Mouse (Mus musculus) hindbrain, embryonic 14.5 days (tissue): Measurements from ENCODE around the gene Pkmyt1. TPM values are rescaled to one million over a fixed set of nuclear protein-coding genes. Genes with fewer than 3 reads are reported as not detected.

Experiments
- ATAC-seq: fragments of 200-750 bp; cut with Nextera tagmentation; 2 replicates; pipeline ENCODE4 v1.8.0; 2017; ENCODE audit warnings: moderate number of reproducible peaks, mild to moderate bottlenecking, moderate TSS enrichment, moderate library complexity; ENCODE audit not compliant: low FRiP score
- DNase-seq: peaks from one replicate; pipeline ENCODE4 v3.0.0-alpha.2; 2015; ENCODE audit warnings: low spot score
- H3K27ac ChIP-seq: fragments of 300-500 bp; sonication (generic); 2 replicates; pipeline ENCODE4 v1.5.1; 2014; ENCODE audit warnings: mild to moderate bottlenecking, moderate library complexity
- H3K27me3 ChIP-seq: fragments of 300-500 bp; sonication (generic); 2 replicates; pipeline ENCODE4 v1.6.1; 2014; ENCODE audit warnings: mild to moderate bottlenecking, low read length, mixed read lengths; ENCODE audit not compliant: control insufficient read depth, insufficient read depth
- H3K36me3 ChIP-seq: fragments of 300-500 bp; sonication (generic); replicated peaks from 2 replicates; pipeline ENCODE4 v1.6.1; 2014; ENCODE audit not compliant: control insufficient read depth, insufficient read depth
- H3K4me1 ChIP-seq: fragments of 300-500 bp; sonication (generic); replicated peaks from 2 replicates; pipeline ENCODE4 v1.6.1; 2014; ENCODE audit warnings: antibody characterized with exemption, low read length, mixed read lengths; ENCODE audit not compliant: control insufficient read depth, insufficient read depth
- H3K4me2 ChIP-seq: fragments of 300-500 bp; sonication (generic); replicated peaks from 2 replicates; pipeline ENCODE4 v1.6.1; 2014; ENCODE audit warnings: mild to moderate bottlenecking, moderate library complexity
- H3K4me3 ChIP-seq: fragments of 300-500 bp; sonication (generic); replicated peaks from 2 replicates; pipeline ENCODE4 v1.5.1; 2014; ENCODE audit warnings: mild to moderate bottlenecking, low read length
- H3K9ac ChIP-seq: fragments of 300-500 bp; sonication (generic); 2 replicates; pipeline ENCODE4 v1.6.1; 2014
- H3K9me3 ChIP-seq: fragments of 300-500 bp; sonication (generic); 2 replicates; pipeline ENCODE4 v1.6.1; 2016; ENCODE audit warnings: low read length; ENCODE audit not compliant: control insufficient read depth
- whole genome bisulfite sequencing: fragments of 180-500 bp; shearing (Covaris S2); extraction: QIAGEN DNeasy Blood & Tissue Kit; methylation state at CpG from one replicate; pipeline ENCODE4 v1.1.7; 2014; 5-methylcytosine and 5-hydroxymethylcytosine counted together
- polyA plus RNA-seq: library from polyadenylated mRNA; unstranded; fragments of >200 nt; fragmentation: Nextera tagmentation; extraction: Ambion mirVana; gene quantifications from 2 replicates; pipeline ENCODE4 v1.2.1, GENCODE M21; 2014

The Pkmyt1 gene
- polyA plus RNA-seq, 1 experiment from 2014 or later, result 17.7 TPM

DNA sequence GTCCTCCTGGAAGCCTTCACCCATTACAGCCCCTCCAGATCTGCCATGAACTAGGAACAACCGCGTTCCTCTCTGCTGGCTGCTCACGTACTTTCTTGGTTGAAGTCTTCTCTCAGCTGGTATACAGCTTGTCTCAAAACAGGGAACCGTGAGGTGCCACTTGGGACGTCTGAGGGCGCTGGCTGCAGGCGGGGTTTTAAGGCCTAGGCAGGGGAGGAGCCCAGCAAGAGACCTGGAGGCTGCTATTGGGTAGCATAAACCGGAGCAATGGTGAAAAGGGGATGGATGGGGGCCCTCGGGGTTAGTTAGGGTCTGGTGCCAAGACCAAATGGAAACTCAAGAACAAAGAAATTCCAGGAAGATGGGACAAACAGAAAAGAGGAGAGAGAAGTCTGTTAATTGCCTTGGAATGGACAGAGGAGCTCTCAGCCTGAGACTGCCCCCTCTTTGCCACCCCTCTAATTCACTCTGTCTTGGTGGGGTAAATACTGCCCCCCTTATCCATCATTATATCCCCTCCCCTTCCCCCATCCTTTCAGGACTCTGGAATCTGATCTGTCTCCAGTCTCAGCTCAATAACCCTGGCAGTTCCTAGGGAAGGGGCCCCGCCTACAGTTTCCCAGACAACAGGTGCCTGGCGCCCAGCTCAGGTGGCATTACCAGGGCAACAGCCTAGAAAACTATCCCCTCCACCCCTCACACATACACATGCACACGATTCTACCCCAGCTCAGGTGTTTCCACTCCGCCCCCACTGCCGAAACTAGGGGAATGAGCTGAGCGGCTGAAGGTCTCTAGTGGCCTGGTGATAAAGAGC lies 42.1 kb upstream of the Pkmyt1 start, which contains the start of gene Cldn9:
TSS of gene Cldn9 (minus strand) at position 171 of the 817 bp plus-strand sequence.
- H3K27me3 ChIP-seq, result peaks cover 55% of the 10 kb centered on the region
- H3K4me2 ChIP-seq, result peak within 1 kb of the TSS; percentile 6; the same call in 1 of the 2 replicates
- no peak within 1 kb of the TSS for H3K4me3 ChIP-seq
- H3K4me1 ChIP-seq, result no peaks in the 10 kb centered on the region; the same call in 1 of the 2 replicates
- H3K27ac ChIP-seq, result no peak within 1 kb of the TSS
- no peaks in the 10 kb centered on the region for H3K36me3 ChIP-seq
- DNase-seq (no peak), ATAC-seq (peak; percentile 53; the same call in 1 of the 2 replicates)
- H3K9ac ChIP-seq, result no peak within 1 kb of the TSS
- WGBS, result 8% methylated on average over 15 of the region's 15 CpGs
- H3K9me3 ChIP-seq, result no peaks in the 10 kb centered on the region

GRCm38 (mm10) chr17:23694491-23694890 lies 31.6 kb upstream of the Pkmyt1 start:
- no peak for ATAC-seq

GRCm38 (mm10) chr17:23695801-23696200 lies 30.3 kb upstream of the Pkmyt1 start:
- no peak overlapping the region for H3K4me2 ChIP-seq
- peaks cover 23% of the 10 kb centered on the region for H3K27me3 ChIP-seq
- H3K36me3 ChIP-seq, result no peaks in the 10 kb centered on the region
- no peaks in the 10 kb centered on the region for H3K9me3 ChIP-seq
- H3K4me3 ChIP-seq, result no peak overlapping the region
- WGBS, result 17% methylated on average over 3 of the region's 3 CpGs
- H3K27ac ChIP-seq, result no peak overlapping the region
- H3K9ac ChIP-seq, result no peak overlapping the region
- no peak for DNase-seq
- no peaks in the 10 kb centered on the region; the same call in 1 of the 2 replicates for H3K4me1 ChIP-seq
- ATAC-seq, result no peak

More at GRCm38 (mm10) chr17:23694491-23694890, 31.6 kb upstream of the Pkmyt1 start:
- H3K9ac ChIP-seq, result no peak overlapping the region
- WGBS, result 83% methylated on average over 1 of the region's 1 CpGs
- no peaks in the 10 kb centered on the region for H3K9me3 ChIP-seq
- no peak overlapping the region for H3K4me2 ChIP-seq
- H3K27ac ChIP-seq, result no peak overlapping the region
- peaks cover 23% of the 10 kb centered on the region for H3K27me3 ChIP-seq
- no peak for DNase-seq
- H3K4me3 ChIP-seq, result no peak overlapping the region
- H3K36me3 ChIP-seq, result no peaks in the 10 kb centered on the region
- H3K4me1 ChIP-seq, result no peaks in the 10 kb centered on the region; the same call in 1 of the 2 replicates

DNA sequence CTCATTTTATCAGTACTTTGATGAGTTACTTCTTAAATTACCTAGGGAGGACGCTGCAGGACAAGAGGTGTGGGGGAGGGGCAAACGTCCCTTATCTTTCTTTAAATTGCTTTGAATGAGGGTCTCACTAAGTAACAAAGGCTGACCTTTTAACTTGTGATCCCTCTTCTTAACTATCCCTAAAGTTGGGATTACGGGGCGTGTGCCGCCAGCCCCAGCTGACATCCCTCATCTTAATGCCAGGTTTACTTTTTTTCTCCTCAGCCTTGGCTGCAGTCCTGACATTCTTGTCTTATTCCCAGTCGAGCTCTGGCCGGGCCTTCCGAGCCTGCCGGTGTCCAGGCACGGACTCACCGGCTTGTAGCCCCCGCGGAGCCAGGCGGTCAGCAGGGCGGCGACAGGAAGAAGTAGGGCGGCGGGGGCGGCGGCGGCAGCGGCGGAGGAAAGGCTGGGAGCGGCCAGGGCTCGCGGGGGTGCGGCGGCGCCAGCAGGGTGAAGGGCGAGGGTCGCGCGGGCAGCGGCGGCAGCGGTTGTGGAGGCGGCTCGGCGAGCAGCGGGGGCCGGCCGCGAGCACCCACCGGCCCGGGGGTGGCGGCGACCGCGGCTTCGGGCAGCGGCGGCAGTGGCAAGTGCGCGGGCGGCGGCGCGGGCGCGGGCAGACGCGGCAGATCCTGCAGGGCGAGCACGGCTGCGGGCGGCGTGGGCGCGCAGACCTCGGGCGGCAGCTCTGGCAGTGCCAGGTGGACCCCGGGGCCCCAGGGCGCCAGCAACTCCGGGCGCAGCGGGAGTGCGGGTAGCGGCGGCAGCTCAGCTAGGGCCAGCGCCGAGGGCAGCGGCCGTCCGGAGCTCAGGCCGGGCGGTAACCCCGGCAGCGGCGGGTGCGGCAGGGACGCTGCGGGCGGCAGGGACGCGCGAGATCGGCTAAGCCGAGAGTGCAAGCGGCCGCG lies 26.7 kb upstream of the Pkmyt1 start:
- H3K9ac ChIP-seq, result peak overlapping the region; percentile 67
- H3K27me3 ChIP-seq, result peaks cover 42% of the 10 kb centered on the region
- peak overlapping the region; percentile 32; the same call in 1 of the 2 replicates for H3K27ac ChIP-seq
- DNase-seq (no peak), ATAC-seq (peak; percentile 56)
- H3K4me1 ChIP-seq, result no peaks in the 10 kb centered on the region; the same call in 1 of the 2 replicates
- H3K36me3 ChIP-seq, result no peaks in the 10 kb centered on the region
- H3K4me2 ChIP-seq, result peak overlapping the region; percentile 97
- peak overlapping the region; percentile 83 for H3K4me3 ChIP-seq
- H3K9me3 ChIP-seq, result no peaks in the 10 kb centered on the region
- WGBS, result under 1% methylated on average over 88 of the region's 101 CpGs

- Histone ChIP-seq H3K27ac (no peak overlapping the region; the same call in 1 of the 2 replicates), H3K4me3 (peak overlapping the region; percentile 83), H3K36me3 (no peaks in the 10 kb centered on the region), H3K27me3 (peaks cover 42% of the 10 kb centered on the region), H3K9me3 (no peaks in the 10 kb centered on the region), H3K4me2 (peak overlapping the region; percentile 97), H3K4me1 (no peaks in the 10 kb centered on the region; the same call in 1 of the 2 replicates), H3K9ac (peak overlapping the region; percentile 67)
- peak; percentile 97 for ATAC-seq
- peak; percentile 84 for DNase-seq
- 1% methylated on average over 28 of the region's 28 CpGs for whole genome bisulfite sequencing
Observed at GRCm38 (mm10) chr17:23700079-23700478, 26.1 kb upstream of the Pkmyt1 start.

- ATAC-seq (no peak), DNase-seq (no peak)
- Histone ChIP-seq H3K4me3 (no peak overlapping the region), H3K27me3 (peaks cover 30% of the 10 kb centered on the region), H3K9ac (no peak overlapping the region), H3K9me3 (no peaks in the 10 kb centered on the region), H3K4me2 (no peak overlapping the region), H3K4me1 (no peaks in the 10 kb centered on the region; the same call in 1 of the 2 replicates), H3K36me3 (no peaks in the 10 kb centered on the region), H3K27ac (no peak overlapping the region)
- WGBS, result 88% methylated on average over 9 of the region's 9 CpGs
Observed at GRCm38 (mm10) chr17:23703301-23703700, 22.8 kb upstream of the Pkmyt1 start.

- Histone ChIP-seq H3K4me1 (no peaks in the 10 kb centered on the region), H3K27ac (no peak overlapping the region), H3K27me3 (peaks cover 19% of the 10 kb centered on the region; the same call in 1 of the 2 replicates), H3K4me3 (no peak overlapping the region), H3K4me2 (no peak overlapping the region), H3K36me3 (no peaks in the 10 kb centered on the region), H3K9me3 (no peaks in the 10 kb centered on the region), H3K9ac (no peak overlapping the region)
- DNase-seq (no peak), ATAC-seq (no peak)
- 36% methylated on average over 7 of the region's 7 CpGs for WGBS
Observed at GRCm38 (mm10) chr17:23704741-23705140, 21.4 kb upstream of the Pkmyt1 start.

DNA sequence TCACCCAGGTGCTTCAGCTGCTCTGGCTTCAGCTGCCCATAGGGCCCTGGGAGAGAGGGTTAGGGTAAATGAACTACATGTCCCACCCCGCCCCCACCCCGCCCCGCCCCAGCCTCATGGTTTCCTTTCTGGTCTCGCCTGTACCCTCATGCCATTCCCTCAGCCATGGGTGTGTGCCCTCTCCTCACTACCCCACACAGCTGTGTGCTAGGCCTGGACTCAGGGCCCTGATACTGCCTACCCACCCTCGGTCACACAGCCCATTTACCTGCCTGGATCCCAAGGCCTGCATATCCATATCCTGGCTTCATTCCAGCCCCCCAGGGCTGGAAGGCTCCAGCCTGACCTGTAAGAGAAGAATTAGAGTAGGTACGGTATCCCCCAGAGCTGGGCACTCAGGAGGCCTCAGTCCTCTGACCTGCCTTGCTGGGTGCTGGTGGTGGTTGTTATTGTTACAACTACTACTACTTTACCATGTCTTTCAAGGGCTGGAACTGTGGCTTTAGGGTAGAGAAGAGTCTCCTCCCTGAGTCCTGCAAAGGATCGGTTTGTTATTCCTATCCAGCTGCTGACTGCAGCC lies 20.5 kb upstream of the Pkmyt1 start:
- no peak overlapping the region for H3K4me2 ChIP-seq
- H3K27me3 ChIP-seq, result peaks cover 23% of the 10 kb centered on the region; the same call in 1 of the 2 replicates
- H3K9me3 ChIP-seq, result no peaks in the 10 kb centered on the region
- H3K9ac ChIP-seq, result no peak overlapping the region
- 81% methylated on average over 7 of the region's 7 CpGs for WGBS
- H3K4me3 ChIP-seq, result no peak overlapping the region
- ATAC-seq, result 0 out of 2 replicates have a peak, but pooled peaks have one; percentile 28
- no peak for DNase-seq
- H3K27ac ChIP-seq, result no peak overlapping the region
- H3K36me3 ChIP-seq, result no peaks in the 10 kb centered on the region
- no peaks in the 10 kb centered on the region for H3K4me1 ChIP-seq
